Mouse (Mus musculus) heart, adult 2 months (tissue): ENCODE results near the gene Exosc6.

ENCODE experiments used
- CTCF ChIP-seq: fragments of 200-600 bp; IDR thresholded peaks from 2 replicates; pipeline ENCODE4 v1.8.1; 2022; ENCODE audit warnings: antibody characterized with exemption, mild to moderate bottlenecking, moderate library complexity
- EP300 ChIP-seq: fragments of 200-500 bp; IDR thresholded peaks from 2 replicates; pipeline ENCODE4 v1.6.1; 2011; ENCODE audit warnings: low read depth, low read length, control low read depth; ENCODE audit not compliant: insufficient read depth
- POLR2A ChIP-seq: fragments of 200-500 bp; IDR thresholded peaks from 2 replicates; pipeline ENCODE4 v1.6.1; 2011; ENCODE audit warnings: mild to moderate bottlenecking, low read depth, low read length, control low read depth; ENCODE audit not compliant: insufficient read depth

DNA sequence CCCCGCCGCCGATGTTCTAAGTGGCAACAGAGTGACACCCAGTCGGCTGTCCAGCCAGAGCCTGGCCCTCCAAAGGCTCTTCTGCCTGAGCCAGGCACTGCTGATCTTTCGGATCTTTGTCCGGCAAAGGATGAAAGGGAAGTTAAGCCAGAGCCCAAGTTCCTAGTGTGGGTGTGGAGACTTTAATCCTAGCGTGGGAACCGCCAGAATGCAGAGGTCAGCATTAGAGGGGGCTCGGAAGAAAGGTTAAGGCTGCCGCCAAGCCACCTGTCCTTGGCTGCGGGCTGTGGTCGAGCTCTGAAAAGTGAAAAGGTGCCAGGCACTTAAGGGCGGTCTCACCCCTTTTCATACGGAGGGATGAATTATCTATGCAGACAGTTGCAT, 5.5 kb downstream of the Exosc6 start:
- TF ChIP-seq POLR2A (no peak), CTCF (no peak), EP300 (no peak)
